Mouse (Mus musculus) hindbrain, embryonic 14.5 days (tissue): Measurements from ENCODE around the gene Cd300a. TPM values are rescaled to one million over a fixed set of nuclear protein-coding genes. Genes with fewer than 3 reads are reported as not detected.

Experiments used
- ATAC-seq: fragments of 200-750 bp; cut with Nextera tagmentation; 2 replicates; pipeline ENCODE4 v1.8.0; 2017; ENCODE audit warnings: moderate number of reproducible peaks, mild to moderate bottlenecking, moderate TSS enrichment, moderate library complexity; ENCODE audit not compliant: low FRiP score
- DNase-seq: peaks from one replicate; pipeline ENCODE4 v3.0.0-alpha.2; 2015; ENCODE audit warnings: low spot score
- H3K27ac ChIP-seq: fragments of 300-500 bp; sonication (generic); 2 replicates; pipeline ENCODE4 v1.5.1; 2014; ENCODE audit warnings: mild to moderate bottlenecking, moderate library complexity
- H3K27me3 ChIP-seq: fragments of 300-500 bp; sonication (generic); 2 replicates; pipeline ENCODE4 v1.6.1; 2014; ENCODE audit warnings: mild to moderate bottlenecking, low read length, mixed read lengths; ENCODE audit not compliant: control insufficient read depth, insufficient read depth
- H3K36me3 ChIP-seq: fragments of 300-500 bp; sonication (generic); replicated peaks from 2 replicates; pipeline ENCODE4 v1.6.1; 2014; ENCODE audit not compliant: control insufficient read depth, insufficient read depth
- H3K4me1 ChIP-seq: fragments of 300-500 bp; sonication (generic); replicated peaks from 2 replicates; pipeline ENCODE4 v1.6.1; 2014; ENCODE audit warnings: antibody characterized with exemption, low read length, mixed read lengths; ENCODE audit not compliant: control insufficient read depth, insufficient read depth
- H3K4me2 ChIP-seq: fragments of 300-500 bp; sonication (generic); replicated peaks from 2 replicates; pipeline ENCODE4 v1.6.1; 2014; ENCODE audit warnings: mild to moderate bottlenecking, moderate library complexity
- H3K4me3 ChIP-seq: fragments of 300-500 bp; sonication (generic); replicated peaks from 2 replicates; pipeline ENCODE4 v1.5.1; 2014; ENCODE audit warnings: mild to moderate bottlenecking, low read length
- H3K9ac ChIP-seq: fragments of 300-500 bp; sonication (generic); 2 replicates; pipeline ENCODE4 v1.6.1; 2014
- H3K9me3 ChIP-seq: fragments of 300-500 bp; sonication (generic); 2 replicates; pipeline ENCODE4 v1.6.1; 2016; ENCODE audit warnings: low read length; ENCODE audit not compliant: control insufficient read depth
- WGBS: fragments of 180-500 bp; shearing (Covaris S2); extraction: QIAGEN DNeasy Blood & Tissue Kit; methylation state at CpG from one replicate; pipeline ENCODE4 v1.1.7; 2014; 5-methylcytosine and 5-hydroxymethylcytosine counted together
- polyA plus RNA-seq: library from polyadenylated mRNA; unstranded; fragments of >200 nt; fragmentation: Nextera tagmentation; extraction: Ambion mirVana; gene quantifications from 2 replicates; pipeline ENCODE4 v1.2.1, GENCODE M21; 2014

The Cd300a gene
- polyA plus RNA-seq, 1 experiment from 2014 or later = 1.9 TPM

- Histone ChIP-seq H3K9me3 (no peaks in the 10 kb centered on the region), H3K4me2 (no peak overlapping the region), H3K9ac (no peak overlapping the region), H3K4me3 (no peak overlapping the region), H3K36me3 (no peaks in the 10 kb centered on the region), H3K27me3 (no peaks in the 10 kb centered on the region), H3K27ac (no peak overlapping the region), H3K4me1 (peaks cover 14% of the 10 kb centered on the region)
- no peak for DNase-seq
- 15% methylated on average over 9 of the region's 9 CpGs for WGBS
- ATAC-seq = no peak
These were observed 14.5 kb upstream of the Cd300a start for GRCm38 (mm10) chr11:114875301-114875801.

- Histone ChIP-seq H3K9ac (no peak overlapping the region), H3K27ac (no peak overlapping the region), H3K4me2 (no peak overlapping the region), H3K36me3 (no peaks in the 10 kb centered on the region), H3K4me3 (no peak overlapping the region), H3K4me1 (peaks cover 14% of the 10 kb centered on the region), H3K9me3 (no peaks in the 10 kb centered on the region), H3K27me3 (no peaks in the 10 kb centered on the region)
- WGBS = 53% methylated on average over 7 of the region's 7 CpGs
- ATAC-seq (no peak), DNase-seq (no peak)
These were observed 13.7 kb upstream of the Cd300a start for GRCm38 (mm10) chr11:114876176-114876575.

- Histone ChIP-seq H3K9me3 (no peaks in the 10 kb centered on the region), H3K4me2 (no peak overlapping the region), H3K4me1 (peaks cover 14% of the 10 kb centered on the region), H3K4me3 (no peak overlapping the region), H3K27me3 (no peaks in the 10 kb centered on the region), H3K36me3 (no peaks in the 10 kb centered on the region), H3K9ac (no peak overlapping the region; the same call in 1 of the 2 replicates), H3K27ac (no peak overlapping the region)
- ATAC-seq (no peak), DNase-seq (no peak)
- 49% methylated on average over 2 of the region's 2 CpGs for WGBS
These were observed 13.2 kb upstream of the Cd300a start for GRCm38 (mm10) chr11:114876621-114877020.

GRCm38 (mm10) chr11:114877145-114877544 lies 12.7 kb upstream of the Cd300a start:
- ATAC-seq = no peak
- WGBS = 60% methylated on average over 3 of the region's 3 CpGs
- no peak overlapping the region for H3K27ac ChIP-seq
- H3K36me3 ChIP-seq = no peaks in the 10 kb centered on the region
- H3K4me2 ChIP-seq = no peak overlapping the region
- H3K9me3 ChIP-seq = no peaks in the 10 kb centered on the region
- no peaks in the 10 kb centered on the region for H3K27me3 ChIP-seq
- peaks cover 14% of the 10 kb centered on the region for H3K4me1 ChIP-seq
- DNase-seq = peak; percentile 59
- H3K4me3 ChIP-seq = no peak overlapping the region
- H3K9ac ChIP-seq = no peak overlapping the region

DNA sequence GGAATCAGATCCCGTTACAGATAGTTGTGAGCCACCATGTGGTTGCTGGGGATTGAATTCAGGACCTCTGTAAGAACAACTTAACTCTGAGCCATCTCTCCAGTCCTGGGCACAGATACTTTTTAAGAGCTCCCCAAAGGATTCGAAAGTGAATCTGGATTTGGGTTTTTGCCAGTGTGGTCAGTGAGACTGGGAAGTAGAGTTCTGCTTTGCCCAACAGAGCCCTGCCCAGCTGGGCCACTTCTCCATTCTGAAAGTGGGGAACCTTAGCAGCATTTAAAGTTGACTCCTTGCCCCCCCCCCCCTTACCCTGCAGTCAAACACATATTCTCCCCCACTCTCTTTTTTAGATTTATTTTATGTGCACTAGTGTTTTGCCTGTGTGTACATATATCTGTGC lies 10.2 kb upstream of the Cd300a start:
- Histone ChIP-seq H3K4me2 (no peak overlapping the region), H3K9ac (no peak overlapping the region), H3K27ac (no peak overlapping the region), H3K9me3 (no peaks in the 10 kb centered on the region), H3K36me3 (no peaks in the 10 kb centered on the region), H3K27me3 (no peaks in the 10 kb centered on the region), H3K4me3 (no peak overlapping the region), H3K4me1 (peaks cover 7% of the 10 kb centered on the region; the same call in 1 of the 2 replicates)
- DNase-seq (no peak), ATAC-seq (no peak)
- WGBS = 85% methylated on average over 2 of the region's 2 CpGs

DNA sequence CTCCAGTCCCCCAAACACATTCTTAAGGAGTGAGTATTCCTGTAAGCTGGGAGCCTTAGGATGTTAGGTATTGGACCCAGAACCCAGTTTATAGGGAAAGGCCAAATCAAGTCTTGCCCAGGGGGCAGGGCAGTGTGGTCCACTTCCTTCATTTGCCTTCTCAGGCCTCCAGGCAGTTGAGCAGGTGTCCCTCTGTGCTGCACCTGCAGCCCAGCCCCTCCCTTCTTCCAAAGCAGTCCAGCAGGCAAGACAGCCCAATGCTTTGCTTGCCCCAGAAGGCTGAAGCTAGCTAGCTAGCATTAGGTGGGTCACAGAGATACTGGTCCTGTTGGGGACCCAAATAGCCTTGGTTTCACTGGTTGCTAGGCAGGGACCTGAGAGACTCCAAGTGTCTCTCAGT lies 9.7 kb upstream of the Cd300a start:
- DNase-seq = no peak
- Histone ChIP-seq H3K27me3 (no peaks in the 10 kb centered on the region), H3K27ac (no peak overlapping the region), H3K4me3 (no peak overlapping the region), H3K9me3 (no peaks in the 10 kb centered on the region), H3K9ac (no peak overlapping the region), H3K4me1 (peaks cover 2% of the 10 kb centered on the region; the same call in 1 of the 2 replicates), H3K36me3 (no peaks in the 10 kb centered on the region), H3K4me2 (no peak overlapping the region)
- no peak for ATAC-seq

- DNase-seq (peak; percentile 64), ATAC-seq (no peak)
- Histone ChIP-seq H3K9ac (no peak overlapping the region), H3K4me2 (no peak overlapping the region), H3K27me3 (no peaks in the 10 kb centered on the region), H3K4me3 (no peak overlapping the region), H3K9me3 (no peaks in the 10 kb centered on the region), H3K4me1 (no peaks in the 10 kb centered on the region; the same call in 1 of the 2 replicates), H3K36me3 (no peaks in the 10 kb centered on the region), H3K27ac (no peak overlapping the region)
- 0% methylated on average over 1 of the region's 1 CpGs for WGBS
These were observed 9.3 kb upstream of the Cd300a start for GRCm38 (mm10) chr11:114880589-114880988.

GRCm38 (mm10) chr11:114883251-114883789 lies 6.5 kb upstream of the Cd300a start:
- ATAC-seq (no peak), DNase-seq (no peak)
- H3K9me3 ChIP-seq = no peaks in the 10 kb centered on the region
- H3K4me1 ChIP-seq = no peaks in the 10 kb centered on the region
- H3K9ac ChIP-seq = no peak overlapping the region
- WGBS = 91% methylated on average over 4 of the region's 4 CpGs
- H3K36me3 ChIP-seq = no peaks in the 10 kb centered on the region
- no peaks in the 10 kb centered on the region for H3K27me3 ChIP-seq
- H3K4me3 ChIP-seq = no peak overlapping the region
- H3K27ac ChIP-seq = no peak overlapping the region
- no peak overlapping the region for H3K4me2 ChIP-seq

DNA sequence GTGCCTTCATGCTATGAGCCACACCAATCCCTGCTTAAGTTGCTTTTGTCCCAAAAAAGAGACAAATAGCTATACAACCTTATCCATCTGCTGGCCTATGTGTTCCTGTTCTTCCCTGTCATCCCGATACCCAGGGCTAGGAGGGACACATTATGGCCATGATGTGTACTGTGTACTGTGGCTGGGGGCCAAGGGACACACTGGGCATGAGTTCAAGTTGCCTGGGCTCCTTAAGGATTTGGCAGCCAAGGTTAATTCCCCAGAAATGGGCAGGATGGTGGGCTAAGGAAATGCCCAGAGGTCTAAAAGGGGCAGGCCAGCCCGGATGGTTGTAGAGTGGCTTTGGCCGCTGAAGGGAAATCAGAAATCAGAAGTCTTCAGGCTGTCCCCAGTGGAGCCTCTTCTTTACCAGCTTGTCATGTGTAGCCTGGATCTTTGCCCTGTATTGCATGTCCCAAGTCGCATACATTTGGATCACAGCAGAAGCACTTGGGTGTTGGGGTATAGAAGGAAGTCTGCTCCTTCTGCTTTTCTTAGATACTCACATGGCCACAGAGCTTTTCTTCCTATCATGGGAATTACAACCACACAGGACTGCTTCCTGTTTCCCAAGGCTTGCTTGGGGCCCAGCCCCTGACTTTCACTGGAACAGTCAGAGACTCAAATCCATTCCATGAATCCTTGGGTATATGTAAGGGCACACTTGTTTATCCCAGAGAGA lies 5.3 kb upstream of the Cd300a start:
- no peaks in the 10 kb centered on the region for H3K36me3 ChIP-seq

More for the DNA sequence above, 5.3 kb upstream of the Cd300a start:
- no peak overlapping the region for H3K27ac ChIP-seq
- no peak overlapping the region for H3K9ac ChIP-seq
- ATAC-seq = no peak
- DNase-seq = no peak
- no peak overlapping the region for H3K4me2 ChIP-seq
- H3K9me3 ChIP-seq = no peaks in the 10 kb centered on the region
- H3K27me3 ChIP-seq = no peaks in the 10 kb centered on the region
- no peaks in the 10 kb centered on the region for H3K4me1 ChIP-seq
- 84% methylated on average over 4 of the region's 4 CpGs for WGBS
- no peak overlapping the region for H3K4me3 ChIP-seq
